Mouse (Mus musculus) spleen, postnatal 4 days (tissue): ENCODE results near the gene Ceacam1.
"Not testable (repeated sequence)": the region's sequence is repeated elsewhere in the genome, so short reads cannot be mapped to it uniquely, and the experiment has no call there.

Experiments used
- DNase-seq, 2 experiments: peaks; one replicate each; pipeline ENCODE4 v3.0.0; 2022; ENCODE audit warnings: low spot score in 2 of 2

The Ceacam1 gene

GRCm38 (mm10) chr7:25439978-25440815, 37.2 kb downstream of the Ceacam1 start:
- peak in 1 of 2 experiments; percentile 57 for DNase-seq

DNA sequence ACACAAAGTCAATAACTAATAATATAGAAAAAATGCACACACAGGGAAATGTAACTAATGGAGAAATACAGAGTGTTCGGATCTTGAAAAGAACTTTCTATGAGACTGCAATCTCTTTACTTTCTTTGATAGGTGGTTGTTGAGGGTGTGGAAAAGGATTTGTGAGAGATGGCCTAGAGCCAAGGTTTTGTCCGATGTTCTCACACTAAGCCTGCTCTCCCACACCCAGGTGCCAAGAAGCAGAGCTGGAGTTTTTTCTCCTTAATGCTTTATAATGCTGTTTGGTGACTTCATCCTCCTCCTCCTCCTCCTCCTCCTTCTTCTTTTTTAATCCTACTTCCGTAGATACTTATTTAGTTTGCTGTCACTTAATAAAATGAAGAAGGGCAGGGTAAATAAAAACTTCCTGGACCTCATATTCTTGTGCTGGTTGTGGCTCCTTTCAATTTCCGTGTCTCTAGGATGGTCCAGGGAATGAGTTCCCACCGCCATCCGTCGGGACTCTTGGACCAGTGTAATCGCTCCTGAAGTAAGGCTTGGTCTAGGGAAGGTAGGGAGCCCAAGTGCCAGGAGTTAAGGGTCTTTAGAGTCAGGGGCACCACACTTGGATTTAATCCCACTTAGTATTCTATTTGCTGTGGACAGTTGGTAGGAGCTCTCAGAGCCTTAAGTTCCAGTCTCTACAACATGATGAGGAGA, 38.1 kb downstream of the Ceacam1 start:
- no peak for DNase-seq

- no peak for DNase-seq
Observed at GRCm38 (mm10) chr7:25436704-25437103, 40.7 kb downstream of the Ceacam1 start.

DNA sequence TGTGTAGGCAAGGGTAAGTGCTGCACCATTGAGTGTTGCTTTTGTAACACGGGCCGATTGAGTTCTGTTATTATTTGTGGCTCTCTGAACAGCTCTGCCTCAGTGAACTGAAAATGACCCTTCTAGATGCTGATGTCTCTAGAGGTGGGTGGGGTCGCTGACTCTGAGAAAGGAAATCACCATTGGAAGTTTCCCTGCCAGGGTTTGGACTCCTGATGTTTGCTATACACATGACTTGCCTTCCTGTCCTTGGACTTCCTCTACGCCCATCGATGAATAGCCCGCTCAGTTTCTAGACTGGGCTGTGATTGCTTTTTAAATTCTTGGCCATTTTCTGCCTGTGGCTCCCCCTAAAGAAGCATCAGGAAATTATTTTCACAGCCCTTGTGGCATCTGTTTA, 41.2 kb downstream of the Ceacam1 start:
- no peak for DNase-seq

DNA sequence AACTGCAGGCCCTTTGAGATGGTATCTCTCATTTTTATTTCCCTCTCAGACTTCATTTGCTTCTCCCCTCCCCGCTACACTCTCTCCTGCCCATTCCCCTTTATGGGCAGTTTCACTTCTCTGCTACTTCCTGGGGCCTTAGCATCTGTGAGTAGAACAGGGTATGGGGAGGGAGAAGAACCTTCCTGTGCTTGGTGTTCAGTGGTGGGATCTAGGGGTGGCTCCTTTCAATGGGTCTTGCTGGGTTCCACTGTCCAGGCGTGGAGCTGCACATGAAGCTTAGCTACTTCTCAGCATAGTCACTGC, 41.9 kb downstream of the Ceacam1 start:
- peak in 1 of 2 experiments; percentile 66 for DNase-seq

DNA sequence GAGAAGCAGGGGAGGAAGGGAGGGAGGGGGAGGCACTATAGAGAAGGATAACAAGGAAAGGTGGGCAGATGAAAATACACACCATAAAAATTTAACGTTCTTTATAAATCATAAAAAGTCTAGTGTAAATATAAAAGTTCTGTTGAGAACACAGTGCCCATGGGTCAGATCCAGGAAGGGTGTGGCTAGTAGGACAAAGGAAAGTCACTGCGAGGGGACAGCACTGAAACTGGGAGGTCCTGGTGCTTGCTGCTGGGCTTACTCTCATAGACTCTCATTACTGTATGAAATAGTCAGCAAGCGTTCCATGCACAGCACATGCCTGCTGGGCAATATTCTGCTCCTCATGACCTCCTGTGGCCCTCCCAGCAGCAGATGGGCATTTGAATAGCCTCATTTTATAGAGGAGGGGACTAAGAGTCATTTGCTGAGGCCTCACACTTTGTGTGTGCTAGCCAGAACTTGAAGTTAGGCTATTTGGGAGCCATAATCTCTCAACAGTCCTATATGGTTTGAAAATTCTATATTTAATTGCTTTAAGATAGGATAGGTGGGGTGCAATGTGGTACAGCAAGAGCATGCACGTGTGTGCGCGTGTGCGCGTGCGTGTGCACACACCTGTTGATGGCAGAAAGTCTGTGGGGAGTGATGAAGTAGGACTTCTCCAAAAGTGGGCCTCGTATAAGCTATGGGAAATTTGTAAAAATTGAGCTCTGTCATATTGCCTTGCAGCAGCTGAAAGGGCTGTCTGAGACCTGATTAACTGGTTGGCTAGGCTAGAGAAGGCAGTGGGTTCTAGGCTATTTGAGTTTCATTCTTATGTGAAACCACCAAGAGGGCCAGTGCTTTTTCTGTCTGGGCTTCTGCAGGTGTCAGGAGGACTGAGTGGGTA, 42.5 kb downstream of the Ceacam1 start:
- no peak for DNase-seq

GRCm38 (mm10) chr7:25433781-25434560, 43.4 kb downstream of the Ceacam1 start:
- peak in 1 of 2 experiments; percentile 65 for DNase-seq

DNA sequence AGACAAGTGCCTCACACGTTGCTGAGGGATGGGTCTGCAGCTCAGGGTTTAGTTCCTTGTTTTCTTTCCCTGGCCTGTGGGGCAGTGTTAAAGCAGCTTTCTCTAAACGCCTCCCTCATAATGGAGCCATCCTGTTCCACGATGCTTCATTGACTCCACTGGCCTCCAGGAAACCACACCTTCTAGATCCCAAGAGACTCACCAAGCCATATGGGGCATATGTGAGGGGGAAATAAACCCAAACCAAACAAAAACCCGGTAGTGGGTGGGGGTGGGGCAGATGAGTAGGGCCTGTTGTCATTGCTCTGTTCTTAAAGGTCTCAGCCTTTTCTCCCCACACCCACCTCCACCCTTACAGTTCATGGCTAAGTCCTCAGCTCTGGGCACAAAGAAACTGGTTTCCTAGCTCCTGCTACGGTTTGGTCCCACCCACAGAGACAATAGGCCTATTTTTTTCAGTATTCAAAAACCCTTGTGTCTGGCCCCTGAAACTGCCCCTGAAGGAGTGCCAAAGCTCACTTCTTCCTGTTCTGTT, 44.3 kb downstream of the Ceacam1 start:
- DNase-seq = peak; percentile 25 to 66

- DNase-seq = no peak
Observed at GRCm38 (mm10) chr7:25432381-25432780, 45.0 kb downstream of the Ceacam1 start.

DNA sequence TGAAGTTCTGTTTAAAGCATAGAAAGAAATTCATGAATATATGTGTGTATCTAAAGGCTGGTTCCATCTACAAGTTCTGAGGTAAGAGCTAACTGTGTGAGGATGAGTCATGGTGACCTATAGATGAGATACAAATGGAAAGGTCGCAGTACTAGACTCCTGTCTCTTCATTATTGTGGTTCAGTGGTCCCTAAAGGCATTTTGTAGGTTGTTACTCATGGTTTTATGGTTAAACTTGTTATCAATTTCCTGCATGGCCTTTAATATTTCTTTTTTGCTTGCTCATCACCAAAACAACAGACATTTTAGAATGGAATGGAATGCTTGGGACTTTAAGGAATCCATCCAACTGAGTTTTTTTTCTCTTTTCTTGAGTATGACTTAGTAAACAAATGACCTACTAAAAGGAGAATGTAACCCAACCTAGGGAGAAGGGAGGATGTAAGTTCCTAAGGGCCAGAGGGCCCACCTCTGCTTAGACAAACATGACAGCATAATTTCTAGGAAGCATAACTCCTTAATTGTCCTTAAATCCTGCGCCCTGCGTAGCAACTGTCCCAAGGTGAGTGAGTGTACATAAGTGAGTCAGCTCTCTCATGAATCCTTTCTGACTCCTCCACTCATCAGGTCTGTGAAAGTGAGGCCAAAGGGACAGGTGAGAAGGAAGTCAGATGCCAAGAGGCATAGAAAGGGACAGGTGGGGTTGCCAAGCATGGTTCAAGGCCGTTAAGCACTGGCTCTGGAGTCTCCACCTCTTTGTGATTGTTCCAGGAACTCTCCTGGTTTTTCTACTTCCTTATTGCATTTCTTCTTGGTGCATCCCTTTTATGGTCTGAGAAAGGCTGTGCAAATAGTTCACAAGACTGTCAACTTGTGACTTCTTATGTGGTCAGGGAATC, 47.3 kb downstream of the Ceacam1 start:
- DNase-seq = no peak

DNA sequence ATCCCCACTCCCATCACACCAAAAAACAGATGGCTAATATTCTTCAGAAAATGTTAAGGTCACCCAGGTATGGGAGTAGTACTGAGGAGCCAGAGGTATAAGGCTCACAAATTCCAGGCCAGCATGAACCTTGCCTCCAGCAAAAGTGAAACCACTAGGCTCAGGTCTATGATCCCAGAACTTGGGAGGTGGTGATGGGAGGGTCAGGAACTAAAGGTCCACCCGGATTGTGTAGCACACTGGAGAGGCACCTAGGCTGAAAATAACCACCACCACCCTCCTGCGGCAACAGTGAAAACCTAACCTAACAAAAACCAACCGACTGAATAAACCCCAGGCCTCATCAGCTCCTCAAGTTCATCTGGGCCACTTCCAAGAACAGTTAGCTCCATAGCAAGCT, 49.1 kb downstream of the Ceacam1 start:
- DNase-seq = no peak

DNA sequence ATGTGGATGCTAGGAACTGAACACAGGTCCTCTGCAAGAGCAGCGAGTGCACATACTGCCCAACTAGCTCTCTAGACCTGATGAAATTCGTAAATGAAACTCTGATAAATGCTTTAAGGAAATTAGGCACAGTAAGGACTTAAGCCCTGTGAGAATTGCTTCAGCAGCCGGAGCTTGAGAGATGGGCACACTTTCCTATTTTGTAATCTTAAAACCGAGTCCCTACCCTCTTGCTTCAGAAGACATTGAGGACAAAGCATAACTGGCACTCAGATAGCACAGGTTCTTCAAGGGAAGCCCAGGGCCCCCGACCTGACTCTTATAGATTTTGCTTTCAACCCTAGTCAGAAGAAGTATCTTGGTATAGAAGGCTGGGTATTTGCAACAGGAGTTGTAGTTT, 50.3 kb downstream of the Ceacam1 start:
- no peak for DNase-seq

DNA sequence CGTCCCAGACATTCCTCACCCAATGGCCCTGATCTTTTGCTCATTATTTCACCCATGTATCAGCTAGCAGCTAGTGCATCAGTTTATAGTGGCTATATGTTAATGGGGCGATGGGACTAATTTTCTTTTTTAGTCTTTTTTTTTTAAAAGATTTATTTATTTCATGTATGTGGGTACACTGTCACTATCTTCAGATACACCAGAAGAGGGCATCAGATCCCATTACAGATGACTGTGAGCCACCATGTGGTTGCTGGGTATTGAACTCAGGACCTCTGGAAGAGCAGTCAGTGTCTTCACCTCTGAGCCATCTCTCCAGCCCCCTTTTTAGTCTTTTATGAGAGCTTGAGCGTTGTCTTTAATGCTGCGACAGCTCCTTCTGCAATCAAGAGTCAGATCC, 51.0 kb downstream of the Ceacam1 start:
- DNase-seq = not testable (repeated sequence)

DNA sequence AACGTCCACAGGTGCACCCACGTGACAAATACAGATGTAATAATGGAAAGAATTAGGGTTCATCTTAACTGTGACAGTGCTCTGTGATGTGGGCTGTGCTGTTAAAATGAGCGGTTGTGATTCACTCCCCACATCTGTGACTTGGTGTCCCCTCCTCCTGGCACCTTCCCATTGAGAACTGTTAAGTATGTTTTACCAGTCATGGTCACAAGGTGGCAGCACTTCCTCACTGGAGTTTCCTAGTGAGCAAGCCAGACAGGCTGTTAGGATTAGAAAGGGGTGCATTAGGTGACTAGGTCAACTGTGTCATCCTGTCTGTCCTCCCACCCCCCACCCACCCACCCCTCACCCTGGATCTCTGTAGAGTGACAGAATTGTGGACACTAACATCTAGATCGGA, 53.0 kb downstream of the Ceacam1 start:
- DNase-seq = peak; percentile 81 to 93

- no peak for DNase-seq
Observed at GRCm38 (mm10) chr7:25422286-25422841, 55.0 kb downstream of the Ceacam1 start.

GRCm38 (mm10) chr7:25419943-25420342, 57.5 kb downstream of the Ceacam1 start:
- no peak for DNase-seq

DNA sequence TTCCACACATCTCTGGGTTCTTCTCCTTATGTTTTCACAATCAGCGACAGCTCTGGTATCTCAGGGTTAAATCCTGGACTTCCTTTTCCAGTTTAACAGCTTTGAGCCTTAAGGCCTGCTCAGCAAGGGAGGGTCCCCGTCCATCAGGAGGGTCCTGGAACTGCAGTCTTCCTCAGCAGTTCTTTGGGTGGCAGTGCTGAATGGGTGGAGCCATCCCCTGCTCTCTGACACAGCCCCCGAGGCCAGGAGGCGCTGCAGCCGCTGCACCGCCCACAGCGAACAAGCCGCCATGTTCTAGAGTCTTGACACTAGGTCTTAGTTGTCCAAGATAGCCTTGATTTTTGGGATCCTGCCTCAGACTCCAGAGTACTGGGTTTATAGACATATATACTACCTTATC, 57.9 kb downstream of the Ceacam1 start:
- no peak for DNase-seq

- DNase-seq = peak; percentile 36 to 73
Observed at GRCm38 (mm10) chr7:25417597-25417996, 59.8 kb downstream of the Ceacam1 start.

DNA sequence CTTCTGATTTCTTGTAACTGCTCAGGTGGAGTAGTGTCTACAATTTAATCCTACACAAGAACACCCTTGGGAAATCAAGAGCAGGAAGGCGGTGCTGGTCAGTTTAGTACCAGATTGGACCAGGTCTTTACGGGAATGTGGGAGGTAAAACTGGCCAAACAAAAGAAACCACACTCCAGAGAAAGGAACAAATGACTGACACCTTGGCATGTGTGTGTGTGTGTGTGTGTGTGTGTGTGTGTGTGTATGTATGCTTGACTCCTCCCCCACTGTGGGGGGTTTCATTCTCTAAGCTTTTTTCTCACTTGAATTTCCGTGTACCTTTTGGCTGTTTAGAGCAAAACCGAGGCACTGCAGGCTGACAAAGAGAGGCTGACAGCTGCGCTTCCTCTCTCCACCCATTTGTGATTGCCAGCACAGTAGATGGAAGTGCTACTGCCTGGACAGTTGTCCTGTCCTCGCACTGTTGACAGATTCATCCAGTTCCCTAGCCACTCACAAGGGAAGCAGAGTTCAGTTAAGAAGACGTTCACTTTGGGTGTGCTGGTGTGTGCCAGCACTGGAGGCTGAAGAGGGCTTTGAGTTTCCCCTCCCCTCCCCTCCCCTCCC, 64.5 kb downstream of the Ceacam1 start, which contains the start of gene Cxcl17:
Cxcl17 (minus strand) TSS at position 54 of the 609 bp plus-strand sequence.
- DNase-seq = no peak
